Mouse (Mus musculus): ENCODE measurements around the gene Myom3.

DNA sequence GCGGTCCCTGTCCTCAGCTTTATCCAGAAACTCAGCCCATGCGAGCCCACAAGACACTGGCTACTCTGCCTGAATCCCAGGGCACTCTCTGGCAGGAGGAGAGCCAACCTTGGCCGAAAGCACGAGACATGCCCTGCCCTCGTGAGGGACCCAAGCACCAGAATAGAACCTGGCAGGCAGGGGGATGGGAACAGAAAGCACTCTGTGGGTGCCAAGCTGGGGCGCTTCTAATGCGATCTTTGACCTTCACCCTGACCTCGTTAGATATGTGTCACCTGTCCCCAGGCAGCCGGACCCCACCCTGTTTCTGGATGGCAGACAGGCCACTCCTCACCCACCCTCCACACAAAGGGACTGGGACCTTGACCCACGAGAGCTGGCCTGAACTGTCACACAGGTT, 13.9 kb upstream of the Myom3 start:
- no peak for TF ChIP-seq CTCF (IDR thresholded peaks at IDR 0.05; ENCODE audit: low read depth, low read length)
- no peak for TF ChIP-seq POLR2A (IDR thresholded peaks at IDR 0.05; ENCODE audit: borderline replicate concordance, low read depth, low read length)

All from bone marrow macrophage, adult 2 months (primary cell).